8 mouse cellular contexts compared by ENCODE assay signal in the genomic region with DNA sequence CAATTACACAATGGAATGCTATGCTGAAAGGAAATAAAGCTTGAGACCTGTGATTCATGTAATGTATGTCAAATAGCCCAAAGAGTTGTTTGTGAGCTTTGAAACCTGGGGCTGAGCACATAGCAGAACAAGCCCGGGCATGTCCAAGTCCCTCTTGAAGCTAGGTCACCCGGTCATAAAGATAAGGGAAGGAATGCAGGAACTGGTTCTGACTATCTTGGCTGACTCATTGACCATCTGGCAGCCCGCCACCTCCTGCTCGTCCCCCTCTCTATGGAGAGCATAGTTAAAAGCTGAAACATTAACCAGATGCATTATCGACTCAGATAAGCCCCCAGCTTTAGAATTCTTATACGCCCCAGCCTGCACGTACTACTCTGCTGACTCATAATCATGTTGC.
DNase-seq lines count a peak whose midpoint lies in the region; ATAC-seq and TF ChIP-seq lines count a peak whose summit lies in the region.
"Not testable (repeated sequence)": the region's sequence is repeated elsewhere in the genome, so short reads cannot be mapped to it uniquely, and the experiment has no call there.

No protein-coding gene starts in this region.

- WGBS in heart, embryonic 12.5 days = 7% methylated on average over 7 of the region's 7 CpGs
- whole genome bisulfite sequencing in kidney, embryonic 15.5 days = 55% methylated on average over 7 of the region's 7 CpGs
- 38% methylated on average over 7 of the region's 7 CpGs for WGBS in stomach, postnatal 0 days

- peak; percentile 88 for ATAC-seq in heart, embryonic 12.5 days (ENCODE audit: insufficient number of reproducible peaks, low FRiP score)
- peak; percentile 54; the same call in 1 of the 2 replicates for ATAC-seq in kidney, embryonic 15.5 days (replicated peaks; ENCODE audit: low FRiP score)
- ATAC-seq in stomach, postnatal 0 days (ENCODE audit: low FRiP score, low TSS enrichment) = peak; percentile 82

- TF ChIP-seq EP300 in MEL (IDR thresholded peaks at IDR 0.05; ENCODE audit: low read depth in 1 of 2, low read length in 2 of 2) = peak; percentile 70 to 76
- not testable (repeated sequence) for TF ChIP-seq EP300 in stomach, postnatal 0 days (optimal IDR thresholded peaks at IDR 0.05)

- intact Hi-C loops in heart, postnatal 14 days (cut with DNase I) = not testable (repeated sequence)

- not testable (repeated sequence) for H3K4me1 ChIP-seq in MEL (ENCODE audit: control insufficient read depth in 1 of 2, insufficient read depth in 2 of 2, low read length in 2 of 2); heart, embryonic 12.5 days (replicated peaks); kidney, embryonic 15.5 days; stomach, postnatal 0 days (replicated peaks; ENCODE audit: control insufficient read depth, insufficient read depth)

- peaks cover 0 to 11% of the 10 kb centered on the region in 2 experiments; a peak in 2 of 4 replicates for H3K36me3 ChIP-seq in MEL (ENCODE audit: control insufficient read depth in 1 of 2, insufficient read depth in 2 of 2, low read length in 2 of 2)
- H3K36me3 ChIP-seq in heart, embryonic 12.5 days; kidney, embryonic 15.5 days; stomach, postnatal 0 days (ENCODE audit: control insufficient read depth, insufficient read depth, low read length): not testable (repeated sequence)

- H3K79me2 ChIP-seq in MEL (ENCODE audit: control insufficient read depth, insufficient read depth, low read length, poor library complexity) = not testable (repeated sequence)

- H3K4me3 ChIP-seq in MEL (ENCODE audit: control insufficient read depth in 1 of 2, insufficient read depth in 1 of 2, low read depth in 2 of 2, low read length in 2 of 2); heart, embryonic 12.5 days; kidney, embryonic 15.5 days (replicated peaks); stomach, postnatal 0 days (ENCODE audit: low read depth, low read length): not testable (repeated sequence)

- not testable (repeated sequence) for TF ChIP-seq RAD21 in MEL (IDR thresholded peaks at IDR 0.05; ENCODE audit: low read depth, low read length)

- H3K9ac ChIP-seq in MEL (ENCODE audit: control insufficient read depth, low read depth, low read length, poor library complexity, severe bottlenecking); heart, embryonic 12.5 days; kidney, embryonic 15.5 days; stomach, postnatal 0 days (ENCODE audit: low read length): not testable (repeated sequence)

- DNase-seq in MEL (ENCODE audit: low read depth, low spot score) (peak; percentile 88), liver (peak; percentile 23)
- DNase-seq in heart, adult 11 months = peak; percentile 87
- DNase-seq in heart, postnatal 14 days = peak; percentile 44 to 54
- peak; percentile 63 for DNase-seq in stomach, postnatal 0 days (ENCODE audit: low spot score)
- DNase-seq in urinary bladder, postnatal 4 days (ENCODE audit: low spot score in 2 of 2) = peak; percentile 36 to 61

- H3K4me2 ChIP-seq in heart, embryonic 12.5 days; kidney, embryonic 15.5 days; stomach, postnatal 0 days (replicated peaks; ENCODE audit: low read depth): not testable (repeated sequence)

- H3K27me3 ChIP-seq in MEL (ENCODE audit: control insufficient read depth in 1 of 2, insufficient read depth in 2 of 2, low read length in 2 of 2); heart, embryonic 12.5 days (replicated peaks); kidney, embryonic 15.5 days; stomach, postnatal 0 days (ENCODE audit: control insufficient read depth, insufficient read depth, low read length): not testable (repeated sequence)

- TF ChIP-seq CTCF in MEL (IDR thresholded peaks at IDR 0.05 in 2 of 3, conservative IDR thresholded peaks at IDR 0.05 in 1 of 3; ENCODE audit: control insufficient read depth in 1 of 3, insufficient read depth in 1 of 3, low read depth in 2 of 3, low read length in 3 of 3, poor library complexity in 1 of 3, severe bottlenecking in 1 of 3); stomach, postnatal 0 days (IDR thresholded peaks at IDR 0.05; ENCODE audit: low read depth): not testable (repeated sequence)

- peak overlapping the region; percentile 42; the same call in 1 of the 2 replicates for H3K27ac ChIP-seq in MEL (ENCODE audit: control insufficient read depth, low read depth, low read length)
- H3K27ac ChIP-seq in heart, embryonic 12.5 days (ENCODE audit: poor library complexity, severe bottlenecking) = peak overlapping the region; percentile 85
- not testable (repeated sequence) for H3K27ac ChIP-seq in kidney, embryonic 15.5 days; stomach, postnatal 0 days (replicated peaks)

- H3K9me3 ChIP-seq in MEL (replicated peaks; ENCODE audit: insufficient read depth, low read length); heart, embryonic 12.5 days (replicated peaks); kidney, embryonic 15.5 days (replicated peaks); stomach, postnatal 0 days (ENCODE audit: control insufficient read depth, low read length): not testable (repeated sequence)

- not testable (repeated sequence) for TF ChIP-seq POLR2A in MEL (IDR thresholded peaks at IDR 0.05; ENCODE audit: control insufficient read depth in 1 of 2, insufficient read depth in 1 of 2, low read depth in 1 of 2, low read length in 2 of 2, poor library complexity in 1 of 2)

TF ChIP-seq in MEL, 35 proteins besides CTCF, POLR2A, EP300 and RAD21:
- TF ChIP-seq GATA1 (IDR thresholded peaks at IDR 0.05; ENCODE audit: low read depth, low read length) (peak; percentile 76), TAL1 (IDR thresholded peaks at IDR 0.05; ENCODE audit: low read length) (peak; percentile 83)

Comparison
In these comparisons a context has a peak if more than half of its experiments do, and no peak if none do; other contexts are left out.
1. DNase-seq: peak in every context shown above with its lines; median percentile 88 in MEL; 87 in heart, adult 11 months; 63 in stomach, postnatal 0 days; 49 in heart, postnatal 14 days; 48 in urinary bladder, postnatal 4 days; 23 in liver.